Mouse (Mus musculus): Measurements from ENCODE around the gene Gas7. TPM values are rescaled to one million over a fixed set of nuclear protein-coding genes. Genes with fewer than 3 reads are reported as not detected.

Gas7 gene
- total RNA-seq, 2 experiments from 2014 or later: 563 to 593 TPM

DNA sequence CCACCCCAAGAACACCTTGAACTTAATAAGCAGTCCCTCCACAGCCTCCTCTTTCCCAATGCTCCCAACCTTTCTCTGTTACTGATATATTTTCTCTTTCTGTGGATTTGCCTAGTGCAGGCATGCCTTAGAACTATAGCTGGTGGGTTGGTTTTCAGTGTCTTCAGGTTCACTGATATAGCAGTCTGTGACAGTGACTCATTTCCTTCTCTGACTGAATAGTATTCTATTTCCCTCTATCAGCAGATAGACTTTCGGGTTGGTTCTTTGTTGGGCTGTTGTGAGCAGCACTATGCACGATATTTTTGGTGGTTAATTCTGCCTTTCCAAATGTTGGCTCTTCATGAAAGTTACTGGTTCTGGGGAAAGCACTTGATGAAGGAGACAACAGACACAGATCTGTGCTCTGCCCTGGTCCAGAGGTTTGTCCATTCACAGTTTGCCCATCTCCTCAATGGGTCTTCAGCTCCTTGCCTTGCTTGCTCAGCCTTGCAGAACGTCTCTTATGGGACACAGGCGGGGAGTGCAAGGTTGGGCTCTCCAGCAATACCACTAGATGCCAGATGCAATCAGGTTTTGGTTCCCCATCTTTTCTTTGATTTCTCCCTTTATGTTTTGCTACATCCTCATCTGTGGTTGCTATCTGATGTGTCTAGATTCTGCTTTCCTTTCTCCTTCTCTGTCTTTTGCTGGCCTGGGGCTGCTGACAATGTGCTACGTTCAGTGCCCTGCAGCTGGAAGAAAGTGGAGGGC is 25.1 kb downstream of the Gas7 start:
- intact Hi-C loops (cut with DNase I): no loop called here
- DNase-seq (ENCODE audit: low spot score in 2 of 2): no peak

DNA sequence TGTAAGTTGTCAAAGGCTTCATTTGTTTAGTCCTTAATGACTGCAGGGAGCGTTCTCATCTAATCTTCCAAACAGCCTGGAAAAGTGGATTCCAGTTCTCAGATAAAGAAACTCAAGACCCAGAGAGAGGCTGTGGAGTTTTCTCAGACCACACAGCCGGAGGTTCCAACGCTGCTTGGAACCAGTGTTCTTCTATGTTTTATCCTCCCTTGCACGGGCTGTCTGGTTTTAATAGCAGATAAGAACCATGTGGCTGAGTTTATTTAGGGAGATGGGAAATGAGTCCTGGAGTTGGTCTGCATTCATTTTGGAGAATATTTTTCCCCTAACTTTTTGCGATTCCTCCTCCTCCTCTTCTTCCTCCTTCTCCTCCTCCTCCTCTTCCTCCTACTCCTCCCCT is 26.5 kb downstream of the Gas7 start:
- intact Hi-C loops (cut with DNase I): no loop called here

DNA sequence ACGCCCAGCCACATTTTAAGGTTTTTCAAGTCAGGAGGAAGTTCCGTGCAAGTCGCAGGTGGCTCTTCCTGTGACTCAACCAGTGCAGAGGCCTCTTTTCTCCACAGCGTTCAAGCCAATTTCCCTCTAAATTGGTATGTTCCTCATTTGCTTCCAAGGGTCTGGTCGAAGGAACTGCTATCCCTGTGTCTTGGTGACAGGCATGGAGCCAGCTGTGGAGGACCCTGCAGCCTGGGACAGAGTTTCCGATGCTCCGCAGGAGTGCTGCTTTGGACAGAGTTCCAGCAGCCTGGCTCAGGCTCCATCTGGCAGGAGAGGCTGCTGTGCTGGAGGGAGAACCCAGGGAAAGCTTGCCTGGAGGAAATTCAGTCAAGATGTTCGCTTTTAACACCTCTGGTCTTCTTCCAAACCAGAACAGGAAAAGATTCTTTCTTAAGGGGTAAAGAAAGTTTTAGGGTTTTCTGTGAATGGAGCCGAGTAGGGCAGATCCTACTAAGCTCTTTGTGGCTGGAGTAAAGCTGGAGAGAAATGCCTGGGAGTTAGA is 27.1 kb downstream of the Gas7 start:
- intact Hi-C loops (cut with DNase I): no loop called here
- peak; percentile 40 to 43 for DNase-seq (ENCODE audit: low spot score in 2 of 2)

More for the DNA sequence above, 26.5 kb downstream of the Gas7 start:
- no peak for DNase-seq (ENCODE audit: low spot score in 2 of 2)

DNA sequence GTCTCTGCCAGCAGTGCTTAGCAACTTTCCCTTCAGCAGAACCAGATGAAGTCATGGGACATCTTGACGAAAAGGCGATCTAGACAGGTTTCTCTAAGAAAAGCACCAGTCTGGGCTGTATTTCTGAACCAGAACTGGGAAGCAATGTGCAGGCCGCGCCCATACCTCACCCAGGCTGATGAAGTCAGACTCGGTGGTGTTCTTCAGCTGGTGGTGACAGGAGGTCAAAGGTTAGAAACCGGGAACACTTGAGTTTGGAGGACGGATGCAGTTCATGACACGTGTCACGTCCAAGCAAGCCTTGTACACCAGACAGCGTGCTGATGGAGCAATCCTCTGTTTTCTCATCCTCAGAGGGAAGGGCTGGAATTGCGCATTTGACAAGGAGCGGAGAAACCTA is 32.9 kb downstream of the Gas7 start:
- intact Hi-C loops (cut with DNase I): no loop called here
- no peak for DNase-seq (ENCODE audit: low spot score in 2 of 2)

DNA sequence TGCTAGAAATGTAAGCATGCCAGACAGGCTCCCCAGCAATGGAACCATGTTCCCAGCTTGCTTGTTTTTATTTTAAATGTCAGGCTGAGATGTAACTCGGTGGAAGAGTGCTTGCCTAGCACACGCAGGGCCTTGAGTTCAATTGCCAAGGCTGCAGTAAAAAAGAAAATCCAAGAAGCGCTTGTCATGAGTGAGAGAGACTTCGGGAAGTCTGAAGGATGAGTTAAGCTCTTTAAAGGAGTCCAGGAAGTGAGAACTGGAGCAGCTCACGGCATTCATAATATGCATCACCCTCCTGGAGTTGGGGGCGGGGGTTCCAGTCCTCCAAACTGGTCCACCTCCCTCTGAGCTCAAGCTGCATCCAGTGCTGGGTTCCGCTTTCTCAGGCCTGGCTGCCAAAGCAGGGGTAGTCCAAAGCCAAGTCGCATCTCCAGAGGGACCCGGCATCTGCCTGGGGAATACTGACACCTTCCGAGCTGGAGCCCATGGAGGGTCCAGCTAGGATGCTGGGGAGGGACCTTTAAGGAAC is 34.5 kb downstream of the Gas7 start:
- intact Hi-C loops (cut with DNase I): no loop called here
- DNase-seq (ENCODE audit: low spot score in 2 of 2): no peak

DNA sequence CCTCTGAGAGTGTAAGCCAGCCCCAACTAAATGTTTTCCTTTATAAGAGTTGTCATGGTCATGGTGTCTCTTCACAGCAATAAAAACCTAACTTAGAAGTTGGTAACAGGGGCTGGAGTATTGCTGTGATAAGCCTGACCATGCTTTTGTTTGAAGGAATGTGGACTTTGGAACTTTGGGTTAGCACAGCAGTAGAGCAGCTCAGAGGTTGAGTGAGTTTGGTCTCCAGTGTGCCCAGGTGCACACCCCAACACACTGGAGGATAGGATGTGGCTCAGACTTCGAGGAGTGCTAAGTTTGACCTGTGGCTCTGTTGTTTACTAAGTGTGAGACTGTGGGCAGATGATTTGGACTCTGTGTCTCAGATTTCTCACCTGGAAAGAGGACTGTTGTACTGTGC is 41.6 kb downstream of the Gas7 start:
- DNase-seq (ENCODE audit: low spot score in 2 of 2): no peak
- intact Hi-C loops (cut with DNase I): no loop called here

DNA sequence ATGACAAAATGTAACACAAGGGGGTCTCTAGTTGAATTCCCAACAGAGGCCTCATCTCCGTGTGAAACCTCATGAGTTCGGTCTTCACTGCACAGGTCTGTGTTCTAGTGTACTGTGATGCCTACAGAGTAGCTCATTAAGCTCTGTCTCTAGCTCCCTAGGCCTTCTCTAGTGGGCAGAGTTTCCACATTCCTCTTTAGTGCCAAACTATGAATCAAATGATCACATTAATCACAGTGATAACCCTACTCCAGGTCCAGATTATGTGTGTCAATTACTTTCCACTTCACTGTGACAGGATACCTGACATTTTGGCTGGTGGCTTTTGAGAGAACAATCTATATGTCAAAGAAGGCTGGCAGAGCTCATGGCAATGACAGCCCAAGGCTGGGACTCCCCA is 44.9 kb downstream of the Gas7 start:
- no peak for DNase-seq (ENCODE audit: low spot score in 2 of 2)
- intact Hi-C loops (cut with DNase I): no loop called here

DNA sequence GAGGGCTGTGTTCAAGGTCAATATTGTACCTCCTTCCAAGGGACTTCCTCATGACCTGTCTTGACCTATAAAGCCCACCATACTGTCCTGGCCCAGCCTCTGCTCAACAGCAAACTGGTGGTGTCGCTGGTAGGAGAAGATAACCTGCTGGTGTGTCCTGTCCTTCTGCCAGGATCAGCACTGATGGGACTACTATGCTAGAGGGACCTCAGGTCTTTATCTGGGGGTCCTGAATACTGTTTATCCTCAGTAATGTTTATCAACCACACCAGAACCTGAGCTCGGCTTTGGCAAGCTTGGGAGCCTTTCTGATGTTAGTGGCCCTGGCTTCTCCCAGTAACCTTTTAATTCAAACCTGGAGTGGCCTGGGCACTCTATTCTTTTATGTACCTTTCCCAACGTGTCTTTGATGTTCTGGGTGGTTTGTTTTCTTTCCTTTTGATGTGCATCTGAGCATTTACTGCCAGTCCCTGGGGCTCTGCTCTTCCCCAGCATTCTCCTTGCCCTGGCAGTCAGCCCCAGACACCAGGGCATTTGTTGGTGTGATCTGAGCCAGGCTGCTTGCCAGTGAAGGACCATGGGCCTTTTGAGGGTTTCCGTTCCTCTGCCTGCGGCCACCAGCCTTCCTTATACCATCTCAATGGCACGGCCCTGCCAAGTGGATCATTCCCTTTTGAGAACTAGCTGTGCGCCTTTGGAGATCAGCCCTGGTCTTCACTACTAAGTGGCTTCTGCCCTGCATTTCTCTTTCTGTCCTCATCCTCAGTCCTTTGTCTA is 46.4 kb downstream of the Gas7 start:
- peak in 1 of 2 experiments; percentile 38 for DNase-seq (ENCODE audit: low spot score in 2 of 2)
- intact Hi-C loops (cut with DNase I): no loop called here

DNA sequence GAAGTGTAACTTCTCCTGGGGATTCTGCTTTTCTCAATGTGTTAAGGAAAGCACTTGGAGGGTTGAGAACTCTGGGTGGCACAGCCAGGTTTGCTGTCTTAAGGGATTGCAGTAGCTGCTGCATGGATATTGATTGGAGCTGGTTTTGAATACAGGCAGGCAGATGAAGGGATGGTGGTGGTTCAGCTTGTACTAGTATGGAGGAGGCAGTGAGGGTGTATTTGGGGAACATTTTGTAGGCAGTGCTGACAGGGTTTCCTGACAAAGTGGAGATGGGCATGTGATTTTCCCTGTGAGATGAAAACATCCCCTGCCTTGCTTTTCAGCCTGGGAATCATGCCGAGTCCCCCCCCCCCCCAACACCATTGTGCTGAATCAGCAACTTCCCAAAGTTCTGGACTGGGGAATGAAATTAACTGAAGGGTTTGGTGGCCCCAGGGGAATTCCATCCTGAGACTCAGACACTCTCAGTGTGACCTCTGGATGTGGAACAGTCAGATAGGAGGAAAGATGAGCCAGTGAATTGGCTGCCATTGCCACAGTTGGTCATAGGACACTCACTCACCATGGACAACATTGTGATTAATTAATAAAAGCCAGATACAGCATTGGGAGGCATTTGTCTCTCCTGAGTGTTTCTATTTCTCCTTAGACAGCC is 54.1 kb downstream of the Gas7 start:
- intact Hi-C loops (cut with DNase I): no loop called here
- no peak for DNase-seq (ENCODE audit: low spot score in 2 of 2)

DNA sequence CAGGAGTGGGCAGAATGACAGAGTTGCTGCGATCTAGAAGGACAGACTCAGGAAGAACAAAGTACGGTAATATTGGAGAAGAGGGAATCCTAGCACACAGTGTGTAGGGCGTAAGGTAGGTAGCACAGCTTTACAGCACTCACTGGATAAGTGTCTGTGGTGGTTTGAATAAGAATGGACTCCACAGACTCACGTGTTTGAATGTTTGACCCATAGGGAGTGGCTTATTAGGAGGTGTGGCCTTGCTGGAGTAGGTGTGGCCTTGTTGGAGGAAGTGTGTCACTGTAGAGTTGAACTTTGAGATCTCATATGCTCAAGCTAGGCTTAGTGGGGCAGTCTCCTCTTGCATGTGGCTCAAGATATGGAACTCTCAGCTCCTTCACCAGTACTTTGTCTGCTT is 55.6 kb downstream of the Gas7 start:
- intact Hi-C loops (cut with DNase I): loop anchor here (10.0 kb wide), 1 partner anchor 144 kb away; no protein-coding TSS in a partner anchor
- no peak for DNase-seq (ENCODE audit: low spot score in 2 of 2)

DNA sequence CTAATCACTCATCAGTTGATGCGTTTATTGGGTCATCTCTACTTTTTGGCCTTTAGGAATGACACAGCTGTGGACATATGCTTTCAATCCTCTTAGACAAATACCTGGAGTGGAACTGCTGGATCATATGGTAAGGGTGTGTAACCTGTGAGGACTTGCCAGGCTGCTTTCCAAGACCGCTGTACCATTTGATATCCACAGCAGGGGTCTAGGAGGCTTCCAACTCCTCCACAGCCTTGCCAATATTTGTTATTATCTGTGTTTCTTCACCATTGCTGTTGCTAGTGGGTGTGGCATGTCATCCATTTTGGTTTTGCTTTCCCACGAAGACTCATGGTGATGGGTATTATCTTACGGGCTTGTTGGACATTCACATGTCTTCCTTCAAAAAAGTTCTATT is 57.8 kb downstream of the Gas7 start:
- intact Hi-C loops (cut with DNase I): loop anchor here (10.0 kb wide), 1 partner anchor 142 kb away; no protein-coding TSS in a partner anchor
- no peak for DNase-seq (ENCODE audit: low spot score in 2 of 2)

DNA sequence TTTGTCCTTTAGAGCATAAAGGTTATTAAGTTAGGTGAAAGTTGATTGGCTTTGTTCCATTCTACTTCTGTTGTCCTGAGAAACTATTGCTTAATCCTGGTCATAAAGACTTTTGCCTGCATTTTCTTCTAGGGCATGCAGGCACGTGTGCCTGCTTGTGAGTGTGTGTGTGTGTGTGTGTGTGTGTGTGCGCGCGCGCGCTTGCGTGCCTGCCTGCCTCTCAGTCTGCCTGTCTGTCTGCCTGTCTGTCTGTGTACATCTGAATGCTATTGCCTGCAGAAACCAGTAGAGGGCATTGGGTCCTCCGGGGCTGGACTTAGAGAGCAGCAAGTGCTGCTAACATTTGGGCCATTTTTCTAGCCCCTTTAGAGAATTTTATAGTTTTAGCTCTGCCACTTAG is 59.2 kb downstream of the Gas7 start:
- DNase-seq (ENCODE audit: low spot score in 2 of 2): no peak
- intact Hi-C loops (cut with DNase I): loop anchor here (10.0 kb wide), 1 partner anchor 140 kb away; no protein-coding TSS in a partner anchor

DNA sequence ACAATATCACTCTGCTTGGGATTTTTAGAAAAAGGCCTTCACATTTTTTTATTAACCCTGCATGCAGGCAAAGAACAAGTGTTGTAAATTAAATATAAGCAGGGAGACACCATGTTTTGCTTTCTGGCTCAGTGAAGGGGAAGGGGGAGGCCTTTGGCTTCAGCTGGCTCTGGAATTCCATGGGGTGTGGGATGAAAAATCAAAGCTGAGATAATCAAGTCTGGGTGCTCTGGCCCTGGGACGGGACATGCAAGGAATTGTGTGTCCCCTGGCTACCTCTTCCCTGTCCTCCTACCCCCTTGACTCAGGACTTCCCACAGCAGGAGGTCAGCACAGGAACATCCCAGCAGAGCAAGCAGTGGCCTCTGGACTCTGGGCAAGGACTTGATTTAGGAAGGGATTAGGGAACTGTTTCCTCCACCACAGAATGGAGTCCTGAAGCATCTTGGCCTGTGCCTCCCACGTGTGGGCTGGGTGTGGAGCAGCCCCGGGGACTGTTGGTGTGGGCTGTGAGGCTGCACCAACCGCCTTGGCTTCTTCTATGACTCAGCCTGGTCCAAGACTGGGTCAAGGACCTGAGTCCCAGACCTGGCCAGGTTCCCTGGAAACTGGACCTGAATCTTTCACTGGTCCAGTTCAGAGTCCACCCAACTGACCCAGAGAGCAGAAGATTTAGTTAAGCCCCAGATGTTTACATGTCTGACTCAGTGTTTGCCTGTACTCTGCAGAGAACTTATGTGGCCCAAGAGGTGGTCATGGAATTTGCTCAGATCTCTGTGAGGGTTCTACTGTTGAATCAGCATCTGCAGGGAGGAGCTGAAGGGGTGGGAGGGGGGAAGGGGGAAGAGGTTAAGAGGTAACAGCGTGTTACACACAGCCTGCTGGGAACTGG is 60.0 kb downstream of the Gas7 start:
- DNase-seq (ENCODE audit: low spot score in 2 of 2): no peak
- intact Hi-C loops (cut with DNase I): loop anchor here (10.0 kb wide), 1 partner anchor 140 kb away; no protein-coding TSS in a partner anchor

DNA sequence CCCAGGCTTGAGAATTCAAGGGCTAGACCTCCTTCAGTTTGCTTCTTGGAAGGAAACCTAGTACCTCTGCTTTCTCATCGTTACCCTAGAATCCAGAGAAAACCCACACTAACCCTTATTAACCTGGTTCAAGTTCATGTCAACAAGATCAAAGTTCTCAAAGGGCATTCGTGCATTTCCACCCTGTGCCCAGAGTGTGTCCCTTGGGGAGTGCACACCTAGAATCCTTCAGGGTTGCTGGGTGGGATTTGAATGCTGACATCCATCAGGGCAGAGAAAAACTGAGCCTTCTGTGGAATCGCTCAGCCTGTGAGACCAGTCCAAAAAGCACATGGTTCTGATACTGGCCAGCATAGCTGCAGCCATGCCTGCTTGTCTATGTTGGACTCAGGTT is 60.7 kb downstream of the Gas7 start:
- intact Hi-C loops (cut with DNase I): loop anchor here (10.0 kb wide), 1 partner anchor 139 kb away; no protein-coding TSS in a partner anchor
- DNase-seq (ENCODE audit: low spot score in 2 of 2): no peak

DNA sequence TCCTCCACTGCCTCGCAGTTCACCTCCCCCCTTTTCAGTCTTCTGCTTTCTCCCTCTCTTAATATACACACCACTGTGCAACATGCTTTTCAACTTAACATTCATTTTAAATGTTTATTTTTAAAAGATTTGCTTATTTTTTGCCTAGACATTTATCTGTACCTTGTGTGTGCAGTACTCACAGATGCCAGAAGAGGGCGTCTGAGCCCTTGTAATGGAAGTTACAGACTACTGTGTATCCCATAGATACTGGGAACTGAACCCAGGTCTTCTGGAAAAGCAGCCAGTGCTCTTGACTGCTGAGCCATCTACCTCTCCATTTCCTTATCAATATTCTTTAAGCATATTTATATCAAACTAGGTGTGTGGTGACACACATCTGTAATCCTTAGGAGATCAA is 62.5 kb downstream of the Gas7 start:
- DNase-seq (ENCODE audit: low spot score in 2 of 2): no peak
- intact Hi-C loops (cut with DNase I): loop anchor here (10.0 kb wide), 1 partner anchor 137 kb away; no protein-coding TSS in a partner anchor

DNA sequence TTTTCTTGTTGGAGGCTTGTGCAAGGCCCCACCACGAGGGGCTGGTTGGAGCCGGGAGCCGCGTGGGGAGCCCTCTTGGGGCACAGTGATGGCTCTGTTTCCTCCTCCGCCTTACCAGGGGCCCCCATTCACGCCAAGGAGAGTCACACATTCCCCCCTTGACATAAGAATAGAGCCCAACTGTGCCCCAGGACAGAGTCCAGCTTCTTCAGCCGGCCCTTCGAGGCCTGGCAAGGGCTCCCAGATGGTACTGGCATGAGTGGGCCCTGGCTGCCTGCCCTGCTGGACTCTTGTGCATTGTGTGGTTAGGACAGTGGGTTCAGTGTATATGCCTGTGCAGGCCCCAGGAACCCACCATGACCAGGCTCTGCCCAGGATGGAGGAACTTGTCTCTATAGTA is 63.7 kb downstream of the Gas7 start:
- intact Hi-C loops (cut with DNase I): loop anchor here (10.0 kb wide), 1 partner anchor 136 kb away; no protein-coding TSS in a partner anchor
- peak; percentile 62 to 72 for DNase-seq (ENCODE audit: low spot score in 2 of 2)

DNA sequence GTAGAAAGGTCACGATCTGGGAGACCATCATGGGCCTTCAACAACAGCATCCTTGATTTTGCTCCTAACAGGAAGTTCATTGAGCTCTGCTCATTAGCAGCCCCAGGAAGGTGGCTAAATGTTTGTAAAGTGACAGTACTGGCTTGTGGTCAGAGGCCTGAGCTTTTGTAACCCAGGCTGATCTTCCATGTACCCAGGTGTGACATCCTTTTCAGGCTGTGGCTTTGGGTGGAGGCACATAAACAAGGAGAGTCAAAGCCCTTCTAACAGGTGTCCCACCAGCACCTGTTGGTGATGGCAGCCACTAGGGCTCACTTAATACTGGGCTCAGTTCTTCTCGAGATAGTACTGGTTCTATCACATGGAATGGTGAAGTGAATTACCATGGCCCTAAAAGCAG is 67.4 kb downstream of the Gas7 start:
- intact Hi-C loops (cut with DNase I): no loop called here

DNA sequence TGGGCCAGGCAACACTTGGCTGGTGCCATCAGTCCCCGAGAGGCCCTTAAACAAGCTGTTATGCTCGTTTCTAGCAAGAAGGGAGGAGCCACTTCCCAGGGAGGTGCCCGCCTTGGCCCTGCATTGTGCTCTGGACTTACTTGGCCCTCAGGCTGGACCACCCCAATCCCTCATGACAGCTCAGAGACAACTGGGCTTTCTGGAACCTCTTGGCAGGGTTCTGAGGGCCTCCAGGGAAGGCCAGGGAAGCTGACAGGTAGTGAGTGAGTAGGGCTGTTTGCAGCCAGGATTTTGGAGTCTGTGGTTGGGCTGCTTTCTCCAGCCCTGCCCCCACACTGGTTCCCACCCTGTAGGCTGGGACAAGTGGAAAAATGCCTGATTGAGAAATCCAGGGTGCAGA is 68.6 kb downstream of the Gas7 start:
- intact Hi-C loops (cut with DNase I): no loop called here
- DNase-seq (ENCODE audit: low spot score in 2 of 2): no peak

More for the DNA sequence above, 67.4 kb downstream of the Gas7 start:
- DNase-seq (ENCODE audit: low spot score in 2 of 2): no peak
